Mouse (Mus musculus) thymus, adult 2 months (tissue): ENCODE data around the gene Lcmt1.

Experiments
- CTCF ChIP-seq: fragments of 200-500 bp; IDR thresholded peaks from 2 replicates; pipeline ENCODE4 v1.5.1; 2012; ENCODE audit warnings: mild to moderate bottlenecking, control low read depth, low read length, moderate library complexity, borderline replicate concordance; ENCODE audit not compliant: control insufficient read depth, poor library complexity, insufficient read depth; ENCODE audit errors: extremely low read depth
- POLR2A ChIP-seq: fragments of 200-500 bp; IDR thresholded peaks from 2 replicates; pipeline ENCODE4 v1.6.1; 2012; ENCODE audit warnings: mild to moderate bottlenecking, low read length, control low read depth, moderate library complexity; ENCODE audit not compliant: control insufficient read depth, poor library complexity, insufficient read depth; ENCODE audit errors: extremely low read depth

GRCm38 (mm10) chr7:123404198-123404597 is 34.6 kb downstream of the Lcmt1 start:
- TF ChIP-seq CTCF = no peak
- no peak for TF ChIP-seq POLR2A
